Mouse (Mus musculus): ENCODE results near the gene Esp8. TPM values are rescaled to one million over a fixed set of nuclear protein-coding genes. Genes with fewer than 3 reads are reported as not detected.
"Not testable (repeated sequence)": the region's sequence is repeated elsewhere in the genome, so short reads cannot be mapped to it uniquely, and the experiment has no call there.

The Esp8 gene
- polyA plus RNA-seq (2017; shearing (Covaris generic)): not detected

GRCm38 (mm10) chr17:40519818-40520217 is at the start of gene Esp8:
Gene Esp8, plus strand, starts transcription at chr17:40520022.
- no peak for ATAC-seq

DNA sequence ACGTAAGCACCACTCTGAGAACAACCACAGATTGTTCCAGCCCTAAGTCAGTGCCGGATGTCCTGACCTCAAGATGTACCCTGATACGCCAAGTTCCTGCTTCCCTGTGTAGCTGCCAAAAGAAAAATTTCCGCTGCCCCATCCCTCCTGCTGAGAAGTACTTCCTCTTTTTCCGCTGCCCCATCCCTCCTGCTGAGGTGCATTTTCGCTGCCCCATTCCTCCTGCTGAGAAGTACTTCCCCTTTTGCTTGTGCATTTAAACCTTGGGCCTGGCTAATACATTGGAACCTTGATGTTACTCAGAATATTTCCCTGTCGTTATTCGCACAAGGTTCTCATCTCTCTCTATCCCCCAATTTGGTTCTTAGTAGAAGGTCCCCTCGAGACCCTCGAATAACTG is 36.3 kb upstream of the Esp8 start:
- not testable (repeated sequence) for ATAC-seq

DNA sequence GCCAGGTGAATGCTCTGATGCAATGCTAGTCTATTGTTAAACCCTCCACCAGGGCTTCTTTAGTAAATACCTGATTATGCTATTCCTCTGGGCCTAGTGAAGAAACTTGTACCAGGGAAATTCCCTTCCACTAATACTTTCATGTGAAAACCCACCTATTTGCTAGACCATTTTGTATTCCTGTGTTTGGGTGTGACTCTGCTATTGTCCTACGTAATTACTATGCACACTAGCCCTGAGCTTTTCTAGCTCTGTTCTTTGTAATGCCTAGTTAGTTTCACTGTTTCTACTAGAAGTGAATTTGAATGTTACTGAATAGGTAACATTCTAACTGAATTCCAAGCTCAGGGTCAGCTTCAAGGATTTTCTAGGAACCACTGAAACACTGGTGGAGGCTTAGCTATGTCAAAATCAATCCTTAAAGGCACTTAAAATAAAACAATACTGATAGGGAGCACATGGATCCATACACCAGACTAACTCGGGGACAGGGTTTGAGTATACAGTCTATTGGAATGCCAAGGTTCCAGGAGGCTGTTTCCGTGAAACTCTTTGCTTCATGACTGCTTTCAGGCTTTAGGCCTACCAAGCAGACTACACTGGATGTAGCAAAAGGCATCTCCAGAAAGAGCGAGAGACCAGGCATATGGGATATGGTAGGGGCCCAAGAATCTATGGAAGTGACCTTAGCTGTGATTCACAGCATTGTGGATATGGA is 24.2 kb upstream of the Esp8 start:
- ATAC-seq: not testable (repeated sequence)

- no peak for ATAC-seq
Observed at GRCm38 (mm10) chr17:40529813-40530212, 10.0 kb downstream of the Esp8 start.

GRCm38 (mm10) chr17:40531147-40531546 is 11.3 kb downstream of the Esp8 start:
- ATAC-seq: no peak

DNA sequence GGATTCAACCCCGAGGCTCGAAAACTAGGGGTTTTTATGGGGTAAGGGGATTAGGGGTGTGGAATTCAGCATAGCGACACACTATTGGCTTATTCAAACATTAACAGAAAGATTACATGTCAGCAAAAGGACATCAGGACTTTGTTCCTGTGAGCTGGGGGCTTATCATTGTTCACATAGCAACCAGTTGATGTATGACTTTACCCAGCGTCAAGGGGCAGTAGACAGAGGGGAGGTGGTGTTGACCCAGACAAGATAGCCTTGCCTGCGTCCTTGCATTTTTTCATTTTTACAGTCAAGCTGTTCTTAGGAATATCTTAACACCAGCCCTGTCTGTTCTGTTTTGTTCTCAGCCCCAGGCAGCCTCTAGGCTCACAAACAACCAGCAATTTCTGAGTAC is 27.2 kb downstream of the Esp8 start:
- not testable (repeated sequence) for ATAC-seq

- ATAC-seq: no peak
Observed at GRCm38 (mm10) chr17:40553470-40553869, 33.6 kb downstream of the Esp8 start.

- ATAC-seq: no peak
Observed at GRCm38 (mm10) chr17:40561207-40561606, 41.4 kb downstream of the Esp8 start, which contains the start of gene Esp6. Gene Esp6, plus strand, starts transcription at chr17:40561507.

Other genes with a start within 250 kb of the Esp8 start
- not detected for gene Crisp1, start 200.8 kb upstream of the Esp8 start, polyA plus RNA-seq (2017; shearing (Covaris generic))
- gene Esp6, start 41.5 kb downstream of the Esp8 start, polyA plus RNA-seq (2017; shearing (Covaris generic)): not detected
- gene Esp4, start 78.6 kb downstream of the Esp8 start, polyA plus RNA-seq (2017; shearing (Covaris generic)): not detected
- not detected for gene Esp3, start 112.1 kb downstream of the Esp8 start, polyA plus RNA-seq (2017; shearing (Covaris generic))
- not detected for gene Esp1, start 207.1 kb downstream of the Esp8 start, polyA plus RNA-seq (2017; shearing (Covaris generic))

Data from CD4-positive, CD25-positive, alpha-beta regulatory T cell, adult 4 months (primary cell).